Mouse (Mus musculus): ENCODE measurements around the gene Atp6v1e2. TPM values are rescaled to one million over a fixed set of nuclear protein-coding genes. Genes with fewer than 3 reads are reported as not detected.

The Atp6v1e2 gene
- polyA plus RNA-seq, 1 experiment, result 0.48 TPM

DNA sequence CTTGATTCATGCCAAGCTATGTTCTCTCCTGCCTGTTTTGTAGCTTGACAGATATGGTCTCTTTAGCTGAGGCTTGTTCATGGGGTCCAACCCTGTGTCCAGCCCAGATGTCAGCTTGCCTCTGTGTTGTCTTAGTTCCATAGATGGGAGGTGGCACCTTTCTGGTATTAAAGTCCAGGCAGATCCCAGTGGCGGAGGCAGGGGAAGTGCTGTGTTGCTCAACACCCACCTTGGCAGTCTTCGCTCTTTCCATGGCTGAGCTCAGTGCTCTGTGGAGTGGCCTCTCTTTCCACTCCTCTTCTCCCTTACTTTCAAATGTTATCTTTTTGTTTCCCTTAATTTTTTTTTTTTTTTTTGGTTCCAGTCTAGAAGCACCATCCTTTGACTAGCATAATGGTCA lies 25.4 kb upstream of the Atp6v1e2 start:
- Histone ChIP-seq H3K9me3 (replicated peaks; ENCODE audit: control insufficient read depth, insufficient read depth, low read length, poor library complexity, severe bottlenecking) (no peaks in the 10 kb centered on the region), H3K36me3 (ENCODE audit: control insufficient read depth, insufficient read depth, low read length, poor library complexity, severe bottlenecking) (0 out of 2 replicates have a peak, but pooled peaks cover 3% of the 10 kb centered on the region), H3K9ac (ENCODE audit: low read depth, poor library complexity, severe bottlenecking) (no peak overlapping the region), H3K27me3 (ENCODE audit: control insufficient read depth, insufficient read depth, low read length, poor library complexity, severe bottlenecking) (no peaks in the 10 kb centered on the region), H3K27ac (ENCODE audit: insufficient read depth, low read length) (no peak overlapping the region), H3K4me3 (ENCODE audit: low read depth, low read length) (no peak overlapping the region), H3K4me1 (ENCODE audit: control insufficient read depth, insufficient read depth, low read length) (peaks cover 7% of the 10 kb centered on the region)
- TF ChIP-seq POLR2A (IDR thresholded peaks at IDR 0.05; ENCODE audit: insufficient read depth, low read length) (no peak), CTCF (IDR thresholded peaks at IDR 0.05; ENCODE audit: low read depth, low read length) (no peak), EP300 (IDR thresholded peaks at IDR 0.05; ENCODE audit: insufficient read depth, low read depth, low read length) (no peak)

DNA sequence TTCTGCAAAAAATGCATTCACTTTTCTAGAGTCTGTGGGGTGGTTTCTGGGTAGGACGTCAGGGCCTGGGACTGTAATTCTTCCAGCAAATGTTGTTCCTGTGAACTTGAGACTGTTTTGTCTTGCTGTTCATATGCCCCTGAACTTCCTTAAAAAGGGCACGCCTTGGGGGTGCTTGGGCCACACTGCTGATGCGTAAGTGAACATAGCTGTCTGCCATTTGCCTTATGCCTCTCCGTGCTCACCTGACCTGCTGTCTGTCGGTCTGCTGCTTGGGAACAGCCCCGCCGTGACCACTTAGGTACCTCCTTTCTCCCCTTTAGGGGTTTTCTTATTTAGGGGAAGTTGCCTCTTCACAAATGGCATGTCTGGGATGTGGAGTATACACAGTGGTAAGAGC lies 24.2 kb upstream of the Atp6v1e2 start:
- no peak overlapping the region for H3K4me3 ChIP-seq (ENCODE audit: low read depth, low read length)
- H3K9me3 ChIP-seq (replicated peaks; ENCODE audit: control insufficient read depth, insufficient read depth, low read length, poor library complexity, severe bottlenecking), result no peaks in the 10 kb centered on the region
- 0 out of 2 replicates have a peak, but pooled peaks cover 3% of the 10 kb centered on the region for H3K36me3 ChIP-seq (ENCODE audit: control insufficient read depth, insufficient read depth, low read length, poor library complexity, severe bottlenecking)
- H3K27me3 ChIP-seq (ENCODE audit: control insufficient read depth, insufficient read depth, low read length, poor library complexity, severe bottlenecking), result no peaks in the 10 kb centered on the region
- no peak overlapping the region for H3K27ac ChIP-seq (ENCODE audit: insufficient read depth, low read length)
- no peak overlapping the region for H3K9ac ChIP-seq (ENCODE audit: low read depth, poor library complexity, severe bottlenecking)
- TF ChIP-seq EP300 (IDR thresholded peaks at IDR 0.05; ENCODE audit: insufficient read depth, low read depth, low read length) (no peak), POLR2A (IDR thresholded peaks at IDR 0.05; ENCODE audit: insufficient read depth, low read length) (no peak), CTCF (IDR thresholded peaks at IDR 0.05; ENCODE audit: low read depth, low read length) (no peak)
- peaks cover 7% of the 10 kb centered on the region for H3K4me1 ChIP-seq (ENCODE audit: control insufficient read depth, insufficient read depth, low read length)

DNA sequence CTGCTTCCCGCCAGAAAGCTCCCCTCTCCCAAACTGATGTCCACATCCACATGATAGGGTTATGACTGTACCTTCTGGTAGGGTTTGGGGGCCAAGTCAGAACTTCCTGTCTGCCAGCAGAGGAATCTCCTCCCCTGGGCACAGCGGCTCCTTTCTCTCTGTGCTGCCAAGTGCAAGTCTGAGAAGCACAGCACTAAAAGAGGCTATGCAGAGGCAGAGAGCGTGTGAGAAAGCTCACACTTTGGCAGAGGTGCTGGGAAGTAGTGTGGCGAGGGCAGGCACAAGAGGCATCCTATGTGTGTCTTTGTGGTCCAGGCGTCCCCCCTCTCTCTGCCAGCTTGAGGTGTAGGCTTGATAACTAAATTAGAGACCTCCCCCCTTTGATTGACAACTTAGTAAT lies 23.3 kb upstream of the Atp6v1e2 start:
- Histone ChIP-seq H3K9ac (ENCODE audit: low read depth, poor library complexity, severe bottlenecking) (no peak overlapping the region), H3K4me3 (ENCODE audit: low read depth, low read length) (no peak overlapping the region), H3K27ac (ENCODE audit: insufficient read depth, low read length) (no peak overlapping the region), H3K9me3 (replicated peaks; ENCODE audit: control insufficient read depth, insufficient read depth, low read length, poor library complexity, severe bottlenecking) (no peaks in the 10 kb centered on the region), H3K27me3 (ENCODE audit: control insufficient read depth, insufficient read depth, low read length, poor library complexity, severe bottlenecking) (no peaks in the 10 kb centered on the region), H3K36me3 (ENCODE audit: control insufficient read depth, insufficient read depth, low read length, poor library complexity, severe bottlenecking) (0 out of 2 replicates have a peak, but pooled peaks cover 3% of the 10 kb centered on the region), H3K4me1 (ENCODE audit: control insufficient read depth, insufficient read depth, low read length) (peaks cover 2% of the 10 kb centered on the region)
- TF ChIP-seq EP300 (IDR thresholded peaks at IDR 0.05; ENCODE audit: insufficient read depth, low read depth, low read length) (no peak), CTCF (IDR thresholded peaks at IDR 0.05; ENCODE audit: low read depth, low read length) (no peak), POLR2A (IDR thresholded peaks at IDR 0.05; ENCODE audit: insufficient read depth, low read length) (no peak)

DNA sequence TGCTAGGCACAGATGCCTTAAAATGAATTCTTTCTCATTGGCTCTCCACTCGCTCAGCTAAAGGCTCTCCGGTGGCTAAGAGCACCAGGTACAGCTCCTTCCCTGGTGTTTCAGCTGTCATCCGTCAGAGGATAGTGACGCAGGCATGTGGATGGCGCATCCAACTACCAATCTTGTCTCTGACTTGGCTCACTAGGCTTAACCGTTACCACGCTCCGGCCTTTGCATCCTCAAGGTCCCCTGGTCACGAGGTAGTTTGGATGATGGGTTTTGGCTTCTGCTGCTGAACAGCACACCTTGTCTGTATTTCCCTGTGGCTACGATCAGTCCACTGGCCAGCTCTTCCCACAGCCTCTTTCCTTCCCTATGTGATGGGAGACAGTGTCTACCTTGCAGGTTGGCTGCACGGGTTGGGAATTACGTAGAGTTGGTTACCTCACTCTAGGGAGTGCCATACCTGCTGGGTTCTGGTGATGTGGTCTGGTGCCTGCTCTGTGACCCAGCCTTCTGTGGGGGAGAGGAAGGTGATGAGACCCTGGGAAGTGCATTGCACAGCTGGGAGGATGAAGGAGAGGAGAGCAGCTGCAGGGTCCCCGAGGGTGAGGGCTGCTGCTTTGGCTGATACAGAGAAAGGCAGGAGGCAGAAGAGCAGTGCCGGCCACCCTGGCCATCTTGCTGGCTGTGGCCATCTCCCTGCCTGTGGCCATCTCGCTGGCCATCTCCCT lies 22.5 kb upstream of the Atp6v1e2 start:
- Histone ChIP-seq H3K4me1 (ENCODE audit: control insufficient read depth, insufficient read depth, low read length) (peaks cover 2% of the 10 kb centered on the region), H3K27ac (ENCODE audit: insufficient read depth, low read length) (no peak overlapping the region), H3K9me3 (replicated peaks; ENCODE audit: control insufficient read depth, insufficient read depth, low read length, poor library complexity, severe bottlenecking) (no peaks in the 10 kb centered on the region), H3K36me3 (ENCODE audit: control insufficient read depth, insufficient read depth, low read length, poor library complexity, severe bottlenecking) (0 out of 2 replicates have a peak, but pooled peaks cover 3% of the 10 kb centered on the region), H3K4me3 (ENCODE audit: low read depth, low read length) (no peak overlapping the region), H3K9ac (ENCODE audit: low read depth, poor library complexity, severe bottlenecking) (no peak overlapping the region), H3K27me3 (ENCODE audit: control insufficient read depth, insufficient read depth, low read length, poor library complexity, severe bottlenecking) (no peaks in the 10 kb centered on the region)
- no peak for TF ChIP-seq POLR2A (IDR thresholded peaks at IDR 0.05; ENCODE audit: insufficient read depth, low read length)

DNA sequence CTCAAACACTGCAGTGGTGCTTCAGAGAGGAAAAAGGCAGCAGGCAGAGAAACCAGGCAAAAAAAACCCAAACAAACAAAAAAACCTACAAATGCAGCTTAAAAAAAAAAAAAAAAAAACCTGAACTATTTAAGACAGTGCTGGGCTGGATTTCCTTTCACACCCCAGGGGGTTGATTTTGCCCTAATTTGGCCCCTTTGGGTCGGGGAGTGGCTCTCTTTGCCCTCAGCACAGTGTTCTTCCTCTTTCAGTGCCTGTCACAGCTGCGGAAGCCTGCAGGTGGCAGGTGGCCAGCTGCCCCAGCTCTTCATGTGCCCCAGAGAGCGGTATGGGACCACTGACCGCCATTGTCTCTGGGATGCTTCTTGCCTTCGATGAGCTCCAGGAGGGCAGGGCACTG lies 21.9 kb upstream of the Atp6v1e2 start:
- Histone ChIP-seq H3K4me3 (ENCODE audit: low read depth, low read length) (no peak overlapping the region), H3K9me3 (replicated peaks; ENCODE audit: control insufficient read depth, insufficient read depth, low read length, poor library complexity, severe bottlenecking) (no peaks in the 10 kb centered on the region), H3K36me3 (ENCODE audit: control insufficient read depth, insufficient read depth, low read length, poor library complexity, severe bottlenecking) (no peaks in the 10 kb centered on the region), H3K4me1 (ENCODE audit: control insufficient read depth, insufficient read depth, low read length) (peaks cover 2% of the 10 kb centered on the region), H3K27me3 (ENCODE audit: control insufficient read depth, insufficient read depth, low read length, poor library complexity, severe bottlenecking) (no peaks in the 10 kb centered on the region), H3K9ac (ENCODE audit: low read depth, poor library complexity, severe bottlenecking) (no peak overlapping the region), H3K27ac (ENCODE audit: insufficient read depth, low read length) (no peak overlapping the region)
- TF ChIP-seq POLR2A (IDR thresholded peaks at IDR 0.05; ENCODE audit: insufficient read depth, low read length), result no peak
- TF ChIP-seq CTCF (IDR thresholded peaks at IDR 0.05; ENCODE audit: low read depth, low read length), result no peak
- TF ChIP-seq EP300 (IDR thresholded peaks at IDR 0.05; ENCODE audit: insufficient read depth, low read depth, low read length), result no peak

DNA sequence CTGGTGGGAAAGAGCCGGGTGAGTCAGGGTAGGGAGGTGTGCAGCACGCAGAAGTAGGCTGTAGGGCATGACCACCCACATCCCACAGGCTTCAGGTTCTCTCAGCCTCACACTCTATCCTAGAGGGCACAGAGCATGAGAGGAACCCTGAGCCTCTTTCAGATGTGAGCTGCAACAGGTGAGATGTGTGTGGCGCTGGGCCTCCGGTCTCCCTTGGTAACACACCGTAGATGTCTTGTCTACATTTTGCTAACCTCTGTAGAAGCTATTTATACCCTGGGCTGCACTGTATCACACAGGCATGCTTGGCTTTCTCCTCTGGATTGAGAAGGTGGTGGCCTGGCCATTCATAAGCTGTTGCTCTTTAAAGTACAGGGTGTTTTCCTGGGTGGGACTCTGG lies 20.9 kb upstream of the Atp6v1e2 start:
- no peak for TF ChIP-seq CTCF (IDR thresholded peaks at IDR 0.05; ENCODE audit: low read depth, low read length)
- TF ChIP-seq EP300 (IDR thresholded peaks at IDR 0.05; ENCODE audit: insufficient read depth, low read depth, low read length), result no peak
- TF ChIP-seq POLR2A (IDR thresholded peaks at IDR 0.05; ENCODE audit: insufficient read depth, low read length), result no peak
- H3K4me1 ChIP-seq (ENCODE audit: control insufficient read depth, insufficient read depth, low read length), result peaks cover 2% of the 10 kb centered on the region
- H3K36me3 ChIP-seq (ENCODE audit: control insufficient read depth, insufficient read depth, low read length, poor library complexity, severe bottlenecking), result no peaks in the 10 kb centered on the region
- H3K4me3 ChIP-seq (ENCODE audit: low read depth, low read length), result no peak overlapping the region
- H3K27me3 ChIP-seq (ENCODE audit: control insufficient read depth, insufficient read depth, low read length, poor library complexity, severe bottlenecking), result no peaks in the 10 kb centered on the region
- H3K9me3 ChIP-seq (replicated peaks; ENCODE audit: control insufficient read depth, insufficient read depth, low read length, poor library complexity, severe bottlenecking), result no peaks in the 10 kb centered on the region
- no peak overlapping the region for H3K27ac ChIP-seq (ENCODE audit: insufficient read depth, low read length)
- no peak overlapping the region for H3K9ac ChIP-seq (ENCODE audit: low read depth, poor library complexity, severe bottlenecking)
